Mouse (Mus musculus): ENCODE data around the gene Smtn. TPM values are rescaled to one million over a fixed set of nuclear protein-coding genes. Genes with fewer than 3 reads are reported as not detected.

Gene Smtn
- polyA plus RNA-seq (2012; ENCODE audit: insufficient read depth, insufficient read length, missing spikeins) = 12.2 and 21.8 TPM in 2 replicates

- Histone ChIP-seq H3K4me1 (ENCODE audit: control insufficient read depth, insufficient read depth, insufficient read length, low read length) (peaks cover 3% of the 10 kb centered on the region; the same call in 1 of the 2 replicates), H3K4me3 (ENCODE audit: insufficient read depth, low read depth, low read length) (peak within 1 kb of the TSS; percentile 67), H3K27ac (replicated peaks; ENCODE audit: low read depth, low read length) (peak within 1 kb of the TSS; percentile 96)
These were observed at the start of gene Smtn for GRCm38 (mm10) chr11:3540451-3541085. Gene Smtn, minus strand, starts transcription at chr11:3540612.

- Histone ChIP-seq H3K4me1 (ENCODE audit: control insufficient read depth, insufficient read depth, insufficient read length, low read length) (no peaks in the 10 kb centered on the region), H3K27ac (replicated peaks; ENCODE audit: low read depth, low read length) (no peak overlapping the region), H3K4me3 (ENCODE audit: insufficient read depth, low read depth, low read length) (no peak overlapping the region)
These were observed 47.7 kb upstream of the Smtn start for GRCm38 (mm10) chr11:3588036-3588672.

- Histone ChIP-seq H3K4me3 (ENCODE audit: insufficient read depth, low read depth, low read length) (no peak overlapping the region), H3K4me1 (ENCODE audit: control insufficient read depth, insufficient read depth, insufficient read length, low read length) (no peaks in the 10 kb centered on the region), H3K27ac (replicated peaks; ENCODE audit: low read depth, low read length) (no peak overlapping the region)
These were observed 46.9 kb upstream of the Smtn start for GRCm38 (mm10) chr11:3587350-3587749.

- H3K4me1 ChIP-seq (ENCODE audit: control insufficient read depth, insufficient read depth, insufficient read length, low read length) = no peaks in the 10 kb centered on the region
- no peak overlapping the region for H3K4me3 ChIP-seq (ENCODE audit: insufficient read depth, low read depth, low read length)
- H3K27ac ChIP-seq (replicated peaks; ENCODE audit: low read depth, low read length) = no peak overlapping the region
These were observed 45.7 kb upstream of the Smtn start for GRCm38 (mm10) chr11:3585983-3586618.

GRCm38 (mm10) chr11:3583127-3583526 lies 42.7 kb upstream of the Smtn start:
- H3K4me3 ChIP-seq (ENCODE audit: insufficient read depth, low read depth, low read length) = no peak overlapping the region
- no peaks in the 10 kb centered on the region for H3K4me1 ChIP-seq (ENCODE audit: control insufficient read depth, insufficient read depth, insufficient read length, low read length)
- H3K27ac ChIP-seq (replicated peaks; ENCODE audit: low read depth, low read length) = no peak overlapping the region

GRCm38 (mm10) chr11:3581908-3582307 lies 41.5 kb upstream of the Smtn start:
- Histone ChIP-seq H3K27ac (replicated peaks; ENCODE audit: low read depth, low read length) (no peak overlapping the region), H3K4me3 (ENCODE audit: insufficient read depth, low read depth, low read length) (no peak overlapping the region), H3K4me1 (ENCODE audit: control insufficient read depth, insufficient read depth, insufficient read length, low read length) (no peaks in the 10 kb centered on the region)

GRCm38 (mm10) chr11:3580306-3581084 lies 40.1 kb upstream of the Smtn start:
- no peak overlapping the region for H3K4me3 ChIP-seq (ENCODE audit: insufficient read depth, low read depth, low read length)
- no peaks in the 10 kb centered on the region for H3K4me1 ChIP-seq (ENCODE audit: control insufficient read depth, insufficient read depth, insufficient read length, low read length)
- H3K27ac ChIP-seq (replicated peaks; ENCODE audit: low read depth, low read length) = peak overlapping the region; percentile 42; the same call in 1 of the 2 replicates

- no peak overlapping the region for H3K27ac ChIP-seq (replicated peaks; ENCODE audit: low read depth, low read length)
- H3K4me3 ChIP-seq (ENCODE audit: insufficient read depth, low read depth, low read length) = no peak overlapping the region
- H3K4me1 ChIP-seq (ENCODE audit: control insufficient read depth, insufficient read depth, insufficient read length, low read length) = peaks cover 11% of the 10 kb centered on the region; the same call in 1 of the 2 replicates
These were observed 37.8 kb upstream of the Smtn start for GRCm38 (mm10) chr11:3578050-3578725.

- peaks cover 27% of the 10 kb centered on the region; the same call in 1 of the 2 replicates for H3K4me1 ChIP-seq (ENCODE audit: control insufficient read depth, insufficient read depth, insufficient read length, low read length)
- H3K4me3 ChIP-seq (ENCODE audit: insufficient read depth, low read depth, low read length) = no peak overlapping the region
- peak overlapping the region; percentile 96 for H3K27ac ChIP-seq (replicated peaks; ENCODE audit: low read depth, low read length)
These were observed 34.8 kb upstream of the Smtn start for GRCm38 (mm10) chr11:3575238-3575637.

GRCm38 (mm10) chr11:3573092-3573491 lies 32.7 kb upstream of the Smtn start:
- Histone ChIP-seq H3K27ac (replicated peaks; ENCODE audit: low read depth, low read length) (peak overlapping the region; percentile 99), H3K4me1 (ENCODE audit: control insufficient read depth, insufficient read depth, insufficient read length, low read length) (peaks cover 28% of the 10 kb centered on the region; the same call in 1 of the 2 replicates), H3K4me3 (ENCODE audit: insufficient read depth, low read depth, low read length) (no peak overlapping the region)

- H3K4me3 ChIP-seq (ENCODE audit: insufficient read depth, low read depth, low read length) = no peak overlapping the region
- H3K4me1 ChIP-seq (ENCODE audit: control insufficient read depth, insufficient read depth, insufficient read length, low read length) = peaks cover 28% of the 10 kb centered on the region; the same call in 1 of the 2 replicates
- peak overlapping the region; percentile 99 for H3K27ac ChIP-seq (replicated peaks; ENCODE audit: low read depth, low read length)
These were observed 31.8 kb upstream of the Smtn start for GRCm38 (mm10) chr11:3572181-3572580.

GRCm38 (mm10) chr11:3570321-3570720 lies 29.9 kb upstream of the Smtn start:
- no peak overlapping the region for H3K4me3 ChIP-seq (ENCODE audit: insufficient read depth, low read depth, low read length)
- H3K27ac ChIP-seq (replicated peaks; ENCODE audit: low read depth, low read length) = peak overlapping the region; percentile 61
- H3K4me1 ChIP-seq (ENCODE audit: control insufficient read depth, insufficient read depth, insufficient read length, low read length) = peaks cover 27% of the 10 kb centered on the region; the same call in 1 of the 2 replicates

GRCm38 (mm10) chr11:3567896-3568295 lies 27.5 kb upstream of the Smtn start:
- H3K27ac ChIP-seq (replicated peaks; ENCODE audit: low read depth, low read length) = no peak overlapping the region
- peaks cover 15% of the 10 kb centered on the region; the same call in 1 of the 2 replicates for H3K4me1 ChIP-seq (ENCODE audit: control insufficient read depth, insufficient read depth, insufficient read length, low read length)
- no peak overlapping the region for H3K4me3 ChIP-seq (ENCODE audit: insufficient read depth, low read depth, low read length)

GRCm38 (mm10) chr11:3566018-3566417 lies 25.6 kb upstream of the Smtn start:
- H3K27ac ChIP-seq (replicated peaks; ENCODE audit: low read depth, low read length) = no peak overlapping the region
- peaks cover 5% of the 10 kb centered on the region; the same call in 1 of the 2 replicates for H3K4me1 ChIP-seq (ENCODE audit: control insufficient read depth, insufficient read depth, insufficient read length, low read length)
- no peak overlapping the region for H3K4me3 ChIP-seq (ENCODE audit: insufficient read depth, low read depth, low read length)
